Mouse (Mus musculus) neural tube, embryonic 14.5 days (tissue): ENCODE results near the gene Fam219a. TPM values are rescaled to one million over a fixed set of nuclear protein-coding genes. Genes with fewer than 3 reads are reported as not detected.

Experiments
- ATAC-seq: fragments of 200-750 bp; cut with Nextera tagmentation; 2 replicates; pipeline ENCODE4 v1.8.0; 2017; ENCODE audit warnings: low read depth, mild to moderate bottlenecking, moderate TSS enrichment, moderate library complexity
- H3K27ac ChIP-seq: fragments of 300-500 bp; sonication (generic); 2 replicates; pipeline ENCODE4 v1.5.1; 2014; ENCODE audit warnings: low read depth, mild to moderate bottlenecking, control low read depth, low read length, moderate library complexity, mixed read lengths
- H3K27me3 ChIP-seq: fragments of 300-500 bp; sonication (generic); 2 replicates; pipeline ENCODE4 v1.6.1; 2014; ENCODE audit warnings: low read length; ENCODE audit not compliant: control insufficient read depth, insufficient read depth
- H3K36me3 ChIP-seq: fragments of 300-500 bp; sonication (generic); 2 replicates; pipeline ENCODE4 v1.6.1; 2014; ENCODE audit warnings: low read length, mixed read lengths; ENCODE audit not compliant: control insufficient read depth, insufficient read depth
- H3K4me1 ChIP-seq: fragments of 300-500 bp; sonication (generic); 2 replicates; pipeline ENCODE4 v1.6.1; 2014; ENCODE audit warnings: low read length; ENCODE audit not compliant: control insufficient read depth, insufficient read depth
- H3K4me2 ChIP-seq: fragments of 300-500 bp; sonication (generic); 2 replicates; pipeline ENCODE4 v1.6.1; 2014; ENCODE audit warnings: mild to moderate bottlenecking, low read depth, low read length, control low read depth
- H3K4me3 ChIP-seq: fragments of 300-500 bp; sonication (generic); 2 replicates; pipeline ENCODE4 v1.5.1; 2014; ENCODE audit warnings: low read depth, low read length, control low read depth, mixed read lengths
- H3K9ac ChIP-seq: fragments of 300-500 bp; sonication (generic); replicated peaks from 2 replicates; pipeline ENCODE4 v1.6.1; 2014; ENCODE audit warnings: low read depth, mild to moderate bottlenecking, control low read depth, low read length, mixed read lengths
- H3K9me3 ChIP-seq: fragments of 300-500 bp; sonication (generic); 2 replicates; pipeline ENCODE4 v1.6.1; 2016; ENCODE audit warnings: low read length; ENCODE audit not compliant: control insufficient read depth
- WGBS: fragments of 180-500 bp; shearing (Covaris S2); extraction: QIAGEN DNeasy Blood & Tissue Kit; methylation state at CpG from one replicate; pipeline ENCODE4 v1.1.7; 2014; 5-methylcytosine and 5-hydroxymethylcytosine counted together
- polyA plus RNA-seq: library from polyadenylated mRNA; unstranded; fragments of >200 nt; fragmentation: Nextera tagmentation; extraction: Ambion mirVana; gene quantifications from 2 replicates; pipeline ENCODE4 v1.2.1, GENCODE M21; 2014

Gene Fam219a
- polyA plus RNA-seq, 1 experiment from 2014 or later, result 23.5 TPM

GRCm38 (mm10) chr4:41519195-41519594 is 50.1 kb downstream of the Fam219a start:
- 98% methylated on average over 5 of the region's 5 CpGs for WGBS

DNA sequence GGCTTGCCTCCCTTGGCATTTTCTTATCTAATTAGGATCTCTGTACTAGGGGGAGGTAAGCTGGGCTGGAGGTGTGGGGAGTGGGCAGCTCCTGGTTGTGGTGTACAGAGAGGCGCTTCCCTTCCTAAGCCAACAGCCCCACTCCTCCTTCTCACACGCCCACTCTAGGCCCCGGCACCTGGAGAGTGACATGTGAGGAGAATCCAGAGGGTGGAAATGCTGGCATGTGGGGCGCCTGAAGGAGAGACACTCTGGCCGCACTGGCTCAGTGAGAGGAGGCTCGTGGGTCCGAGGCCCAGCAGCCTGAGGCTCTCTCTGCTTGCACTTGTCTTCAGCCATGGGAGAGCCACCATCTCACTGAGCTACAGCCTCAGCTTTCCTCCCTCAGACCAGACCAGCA is 51.0 kb downstream of the Fam219a start:
- H3K27ac ChIP-seq, result no peak overlapping the region
- 76% methylated on average over 7 of the region's 7 CpGs for WGBS
- 0 out of 2 replicates have a peak, but pooled peaks cover 6% of the 10 kb centered on the region for H3K36me3 ChIP-seq
- no peak overlapping the region for H3K4me2 ChIP-seq
- no peak for ATAC-seq
- H3K4me1 ChIP-seq, result 0 out of 2 replicates have a peak, but pooled peaks cover 4% of the 10 kb centered on the region
- H3K4me3 ChIP-seq, result no peak overlapping the region
- H3K9ac ChIP-seq, result no peak overlapping the region
- H3K27me3 ChIP-seq, result no peaks in the 10 kb centered on the region
- H3K9me3 ChIP-seq, result no peaks in the 10 kb centered on the region

More at GRCm38 (mm10) chr4:41519195-41519594, 50.1 kb downstream of the Fam219a start:
- H3K4me3 ChIP-seq, result no peak overlapping the region
- no peak for ATAC-seq
- no peak overlapping the region for H3K27ac ChIP-seq
- no peak overlapping the region for H3K9ac ChIP-seq
- no peaks in the 10 kb centered on the region for H3K9me3 ChIP-seq
- no peaks in the 10 kb centered on the region for H3K27me3 ChIP-seq
- H3K4me2 ChIP-seq, result no peak overlapping the region
- H3K36me3 ChIP-seq, result peaks cover 9% of the 10 kb centered on the region; the same call in 1 of the 2 replicates
- no peaks in the 10 kb centered on the region for H3K4me1 ChIP-seq

DNA sequence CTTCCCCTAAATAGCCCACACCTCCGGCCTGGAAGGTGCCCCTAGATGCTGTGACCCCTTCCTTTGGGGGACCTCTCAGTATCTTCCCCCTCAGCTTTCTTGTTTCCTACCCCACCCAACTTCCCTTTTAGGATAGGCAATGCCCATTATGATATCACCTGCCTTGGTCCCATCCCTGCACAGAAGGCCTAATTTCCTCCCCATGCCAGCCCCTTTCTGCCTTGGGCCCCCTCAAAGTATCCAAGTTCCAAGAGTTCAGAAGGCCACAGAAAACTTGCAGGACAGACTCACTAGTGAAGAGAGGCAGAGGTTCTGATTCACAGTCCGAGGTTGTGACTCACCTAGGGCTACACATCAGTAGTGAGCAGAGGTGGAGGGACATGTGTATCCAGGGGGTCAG is 52.1 kb downstream of the Fam219a start, which contains the start of gene 1110017D15Rik:
Gene 1110017D15Rik (minus strand): TSS at position 101 of the 400 bp plus-strand sequence.
- no peak within 1 kb of the TSS for H3K4me3 ChIP-seq

GRCm38 (mm10) chr4:41513714-41514113 is 55.6 kb downstream of the Fam219a start:
- ATAC-seq, result no peak
- Histone ChIP-seq H3K27me3 (no peaks in the 10 kb centered on the region), H3K9me3 (no peaks in the 10 kb centered on the region), H3K9ac (no peak overlapping the region), H3K4me3 (no peak overlapping the region), H3K27ac (no peak overlapping the region), H3K36me3 (no peaks in the 10 kb centered on the region), H3K4me1 (0 out of 2 replicates have a peak, but pooled peaks cover 4% of the 10 kb centered on the region), H3K4me2 (no peak overlapping the region)
- 31% methylated on average over 8 of the region's 8 CpGs for WGBS

More for the DNA sequence above, 52.1 kb downstream of the Fam219a start, which contains the start of gene 1110017D15Rik:
- H3K27me3 ChIP-seq, result no peaks in the 10 kb centered on the region
- 0 out of 2 replicates have a peak, but pooled peaks cover 4% of the 10 kb centered on the region for H3K4me1 ChIP-seq
- H3K36me3 ChIP-seq, result 0 out of 2 replicates have a peak, but pooled peaks cover 6% of the 10 kb centered on the region
- H3K9me3 ChIP-seq, result no peaks in the 10 kb centered on the region
- H3K27ac ChIP-seq, result no peak within 1 kb of the TSS
- 92% methylated on average over 2 of the region's 2 CpGs for WGBS
- ATAC-seq, result no peak
- H3K9ac ChIP-seq, result no peak within 1 kb of the TSS
- H3K4me2 ChIP-seq, result no peak within 1 kb of the TSS

GRCm38 (mm10) chr4:41513309-41513708 is 56.0 kb downstream of the Fam219a start:
- Histone ChIP-seq H3K9me3 (no peaks in the 10 kb centered on the region), H3K4me2 (no peak overlapping the region), H3K4me1 (0 out of 2 replicates have a peak, but pooled peaks cover 4% of the 10 kb centered on the region), H3K27me3 (no peaks in the 10 kb centered on the region), H3K9ac (no peak overlapping the region), H3K27ac (no peak overlapping the region), H3K36me3 (no peaks in the 10 kb centered on the region), H3K4me3 (no peak overlapping the region)
- 25% methylated on average over 4 of the region's 4 CpGs for WGBS
- ATAC-seq, result peak; percentile 53; the same call in 1 of the 2 replicates

- H3K4me1 ChIP-seq, result peaks cover 10% of the 10 kb centered on the region; the same call in 1 of the 2 replicates
- H3K9me3 ChIP-seq, result no peaks in the 10 kb centered on the region
- no peak overlapping the region for H3K9ac ChIP-seq
- H3K4me2 ChIP-seq, result peak overlapping the region; percentile 78; the same call in 1 of the 2 replicates
- ATAC-seq, result no peak
- no peak overlapping the region for H3K27ac ChIP-seq
- no peak overlapping the region for H3K4me3 ChIP-seq
- H3K36me3 ChIP-seq, result no peaks in the 10 kb centered on the region
- WGBS, result 47% methylated on average over 7 of the region's 7 CpGs
- no peaks in the 10 kb centered on the region for H3K27me3 ChIP-seq
Measured at GRCm38 (mm10) chr4:41507998-41508397, 61.3 kb downstream of the Fam219a start.

DNA sequence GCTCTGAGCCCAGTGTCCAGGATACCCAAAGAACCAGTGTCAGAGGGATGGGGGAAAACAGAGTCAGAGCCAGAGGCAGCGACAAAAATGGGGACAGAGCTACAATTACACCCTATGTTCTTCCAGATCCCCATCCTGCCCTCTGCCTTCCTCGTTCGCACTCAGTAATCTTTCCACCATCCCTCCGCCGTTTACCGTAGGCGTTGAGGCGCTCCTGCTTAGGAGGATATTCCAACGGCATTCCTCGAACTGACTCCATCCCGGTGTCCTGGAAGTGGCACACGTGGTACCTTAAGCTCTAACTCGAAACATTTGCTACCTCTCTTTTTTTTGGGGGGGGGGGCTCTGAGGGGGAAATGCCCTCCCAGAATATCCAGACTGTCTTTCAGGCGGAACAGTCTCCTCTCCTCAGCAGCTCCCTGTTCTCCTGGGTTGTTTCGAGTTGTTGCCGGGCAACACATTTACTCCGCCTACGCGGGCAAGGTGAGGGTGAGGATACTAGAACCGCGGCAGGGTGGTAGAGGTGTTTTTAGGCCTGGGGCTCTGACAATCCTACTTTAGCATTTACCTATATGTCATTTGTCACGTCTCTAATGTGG is 61.9 kb downstream of the Fam219a start:
- Histone ChIP-seq H3K27ac (peak overlapping the region; percentile 24), H3K36me3 (no peaks in the 10 kb centered on the region), H3K27me3 (no peaks in the 10 kb centered on the region), H3K4me1 (peaks cover 12% of the 10 kb centered on the region; the same call in 1 of the 2 replicates), H3K4me2 (peak overlapping the region; percentile 78), H3K9ac (peak overlapping the region; percentile 66), H3K9me3 (no peaks in the 10 kb centered on the region), H3K4me3 (peak overlapping the region; percentile 35)
- peak; percentile 4 for ATAC-seq
- WGBS, result 2% methylated on average over 22 of the region's 22 CpGs

- ATAC-seq, result peak; percentile 78
- H3K27me3 ChIP-seq, result no peaks in the 10 kb centered on the region
- no peaks in the 10 kb centered on the region for H3K36me3 ChIP-seq
- peaks cover 15% of the 10 kb centered on the region; the same call in 1 of the 2 replicates for H3K4me1 ChIP-seq
- peak overlapping the region; percentile 66 for H3K9ac ChIP-seq
- H3K4me3 ChIP-seq, result peak overlapping the region; percentile 35
- 0% methylated on average over 29 of the region's 29 CpGs for WGBS
- no peaks in the 10 kb centered on the region for H3K9me3 ChIP-seq
- peak overlapping the region; percentile 78 for H3K4me2 ChIP-seq
- H3K27ac ChIP-seq, result peak overlapping the region; percentile 24
Measured at GRCm38 (mm10) chr4:41506906-41507305, 62.4 kb downstream of the Fam219a start.

DNA sequence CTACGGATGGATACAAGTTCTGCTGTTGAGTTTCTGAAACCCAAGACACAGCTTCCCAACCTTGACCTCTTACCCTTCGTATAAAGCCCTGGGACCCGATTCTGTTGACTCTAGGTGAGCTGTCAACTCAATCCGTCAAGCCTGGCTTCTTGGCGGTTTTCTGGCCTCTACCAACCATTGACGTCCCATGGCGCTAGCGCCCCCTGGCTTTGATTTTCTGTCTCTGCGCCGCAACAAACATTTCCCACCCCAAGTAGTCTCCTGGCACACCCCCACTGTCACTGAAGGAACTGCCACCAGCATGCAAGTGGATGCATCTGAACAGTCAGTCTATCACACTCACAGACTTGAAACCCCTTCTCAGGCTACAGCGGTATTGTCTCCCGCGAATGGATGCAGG is 63.2 kb downstream of the Fam219a start:
- no peaks in the 10 kb centered on the region; the same call in 1 of the 2 replicates for H3K27me3 ChIP-seq
- H3K9ac ChIP-seq, result no peak overlapping the region
- H3K27ac ChIP-seq, result no peak overlapping the region
- H3K9me3 ChIP-seq, result no peaks in the 10 kb centered on the region
- 10% methylated on average over 13 of the region's 13 CpGs for WGBS
- no peaks in the 10 kb centered on the region for H3K36me3 ChIP-seq
- ATAC-seq, result no peak
- peaks cover 15% of the 10 kb centered on the region; the same call in 1 of the 2 replicates for H3K4me1 ChIP-seq
- no peak overlapping the region for H3K4me3 ChIP-seq
- H3K4me2 ChIP-seq, result peak overlapping the region; percentile 78; the same call in 1 of the 2 replicates
